Mouse (Mus musculus) fat pad, adult 2 months (tissue): Measurements from ENCODE around the gene Gm21677.
"Not testable (repeated sequence)": the region's sequence is repeated elsewhere in the genome, so short reads cannot be mapped to it uniquely, and the experiment has no call there.

Experiments used
- DNase-seq: peaks from one replicate; pipeline ENCODE4 v3.0.0-alpha.2; 2011; ENCODE audit warnings: low read depth, low spot score; ENCODE audit errors: extremely low read depth

The Gm21677 gene

GRCm38 (mm10) chrY:3306349-3306748 lies at the start of gene Gm21677:
Gene Gm21677, minus strand, starts transcription at chrY:3306449.
- DNase-seq: not testable (repeated sequence)

DNA sequence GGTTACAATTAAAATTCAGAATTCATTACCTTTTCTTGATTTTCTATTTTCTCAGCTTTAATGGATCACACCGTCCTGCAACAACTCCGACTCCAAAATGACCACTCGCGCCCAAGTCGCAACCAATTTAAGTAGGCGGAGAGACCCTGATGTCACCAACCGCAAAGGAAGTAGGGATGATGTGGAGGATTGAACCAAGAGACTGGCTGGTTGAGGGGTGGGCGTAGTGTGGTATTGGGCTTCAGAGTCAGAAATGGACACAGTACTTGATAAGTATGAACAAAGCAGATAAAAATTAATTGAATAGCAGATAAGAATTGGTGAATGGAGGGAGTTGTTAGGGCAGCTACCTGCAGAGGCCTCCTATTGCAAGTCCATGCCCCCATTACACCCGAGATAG lies 39.0 kb upstream of the Gm21677 start, which contains the start of gene Gm21693:
Gene Gm21693 (minus strand): TSS at position 101 of the 400 bp plus-strand sequence.
- DNase-seq: not testable (repeated sequence)

DNA sequence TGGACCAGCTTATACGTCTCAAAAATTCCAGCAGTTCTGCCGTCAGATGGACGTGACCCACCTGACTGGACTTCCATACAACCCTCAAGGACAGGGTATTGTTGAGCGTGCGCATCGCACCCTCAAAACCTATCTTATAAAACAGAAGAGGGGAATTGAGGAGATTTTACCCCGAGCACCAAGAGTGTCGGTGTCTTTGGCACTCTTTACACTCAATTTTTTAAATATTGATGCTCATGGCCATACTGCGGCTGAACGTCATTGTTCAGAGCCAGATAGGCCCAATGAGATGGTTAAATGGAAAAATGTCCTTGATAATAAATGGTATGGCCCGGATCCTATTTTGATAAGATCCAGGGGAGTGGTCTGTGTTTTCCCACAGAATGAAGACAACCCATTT lies 34.4 kb upstream of the Gm21677 start:
- DNase-seq: not testable (repeated sequence)
